Mouse (Mus musculus): ENCODE measurements around the gene Prox1. TPM values are rescaled to one million over a fixed set of nuclear protein-coding genes. Genes with fewer than 3 reads are reported as not detected.

Gene Prox1
- total RNA-seq, 2 experiments from 2014 or later = not detected

- no peak for ATAC-seq (replicated peaks; ENCODE audit: poor library complexity, severe bottlenecking)
These were observed 22.7 kb downstream of the Prox1 start for GRCm38 (mm10) chr1:190147816-190148215.

GRCm38 (mm10) chr1:190144416-190144815 lies 26.1 kb downstream of the Prox1 start:
- no peak for ATAC-seq (replicated peaks; ENCODE audit: poor library complexity, severe bottlenecking)

DNA sequence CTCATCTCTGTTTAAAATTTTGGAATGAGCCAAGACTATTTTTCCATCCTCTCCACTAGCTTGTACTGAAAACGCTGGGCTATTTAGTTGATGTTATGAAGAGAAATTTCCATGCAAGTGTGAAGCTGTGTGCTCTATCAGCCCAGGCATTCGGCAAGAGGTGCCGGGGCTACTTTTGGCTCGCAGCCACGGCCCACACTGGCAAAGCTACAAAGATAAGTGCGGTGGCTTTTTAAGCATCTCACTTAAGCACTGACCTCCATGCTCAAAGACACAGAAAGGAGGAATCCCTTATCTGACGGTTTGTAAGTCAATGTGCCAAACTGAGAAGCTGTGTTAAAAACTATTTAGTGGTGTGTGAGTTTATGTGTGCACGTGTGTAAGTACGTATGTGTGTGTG lies 26.9 kb downstream of the Prox1 start:
- no peak for ATAC-seq (replicated peaks; ENCODE audit: poor library complexity, severe bottlenecking)

DNA sequence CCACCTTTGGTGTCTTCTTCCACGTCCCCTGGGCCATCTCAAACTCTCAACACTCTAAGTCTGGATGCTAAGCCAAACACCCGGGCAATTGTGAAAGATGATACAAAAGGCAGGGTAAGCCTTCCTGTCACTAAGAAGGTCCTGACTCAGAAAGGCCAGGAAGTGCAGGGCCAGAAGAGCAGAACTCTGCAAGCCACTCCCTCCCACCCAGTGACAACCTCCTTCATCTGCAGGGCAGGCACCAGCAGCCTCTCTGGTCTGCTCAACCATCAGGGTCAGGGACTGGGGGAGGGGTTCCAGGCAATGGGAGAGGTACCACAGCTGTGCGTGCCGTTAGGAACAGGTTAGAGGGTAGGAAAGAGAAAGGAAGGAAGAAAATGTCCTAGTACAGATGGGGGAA lies 27.9 kb downstream of the Prox1 start:
- no peak for ATAC-seq (replicated peaks; ENCODE audit: poor library complexity, severe bottlenecking)

- no peak for ATAC-seq (replicated peaks; ENCODE audit: poor library complexity, severe bottlenecking)
These were observed 30.0 kb downstream of the Prox1 start for GRCm38 (mm10) chr1:190140519-190140918.

GRCm38 (mm10) chr1:190139711-190140405 lies 30.7 kb downstream of the Prox1 start:
- ATAC-seq (replicated peaks; ENCODE audit: poor library complexity, severe bottlenecking) = no peak

GRCm38 (mm10) chr1:190137943-190138342 lies 32.6 kb downstream of the Prox1 start:
- no peak for ATAC-seq (replicated peaks; ENCODE audit: poor library complexity, severe bottlenecking)

DNA sequence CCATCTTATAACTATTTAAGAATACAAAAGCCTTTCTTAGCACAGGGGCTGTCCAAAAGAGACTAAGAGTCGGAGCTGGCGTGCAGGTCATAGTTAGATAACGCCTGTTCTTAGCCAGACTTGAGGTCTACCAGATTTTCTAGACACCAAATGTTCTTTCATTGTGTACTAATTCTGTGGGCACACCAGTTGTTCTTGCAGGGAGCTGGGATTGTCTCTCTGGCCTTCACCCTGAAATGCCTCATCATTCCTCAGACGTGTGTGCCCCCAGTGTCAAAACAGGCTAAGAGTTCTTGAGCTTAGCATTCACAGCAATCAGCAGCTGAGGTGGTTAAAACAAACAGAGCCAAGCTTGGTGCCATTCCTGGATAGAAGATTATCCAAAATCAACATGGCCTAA lies 37.6 kb downstream of the Prox1 start:
- ATAC-seq (replicated peaks; ENCODE audit: poor library complexity, severe bottlenecking) = no peak

DNA sequence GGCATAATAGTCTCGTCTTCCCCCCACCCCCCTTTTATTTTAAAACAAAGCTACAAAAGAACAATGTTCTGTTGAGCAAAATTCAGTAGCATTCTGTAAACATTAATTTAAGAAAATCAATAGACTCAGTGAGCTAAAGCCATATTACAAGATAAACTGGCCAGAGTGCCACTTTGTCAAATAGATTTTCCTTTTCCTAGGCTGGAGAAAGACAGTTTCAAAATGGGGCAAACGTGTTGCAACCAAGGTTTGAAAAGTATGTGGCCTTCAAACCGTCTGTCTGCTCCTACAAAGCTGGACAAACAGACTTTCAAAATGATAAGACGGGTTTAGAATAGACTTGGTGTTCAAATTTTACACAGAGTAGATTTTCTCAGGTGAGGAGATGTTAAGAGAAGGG lies 39.6 kb downstream of the Prox1 start:
- ATAC-seq (replicated peaks; ENCODE audit: poor library complexity, severe bottlenecking) = no peak

GRCm38 (mm10) chr1:190129553-190129952 lies 41.0 kb downstream of the Prox1 start:
- no peak for ATAC-seq (replicated peaks; ENCODE audit: poor library complexity, severe bottlenecking)

- ATAC-seq (replicated peaks; ENCODE audit: poor library complexity, severe bottlenecking) = no peak
These were observed 41.7 kb downstream of the Prox1 start for GRCm38 (mm10) chr1:190128674-190129322.

DNA sequence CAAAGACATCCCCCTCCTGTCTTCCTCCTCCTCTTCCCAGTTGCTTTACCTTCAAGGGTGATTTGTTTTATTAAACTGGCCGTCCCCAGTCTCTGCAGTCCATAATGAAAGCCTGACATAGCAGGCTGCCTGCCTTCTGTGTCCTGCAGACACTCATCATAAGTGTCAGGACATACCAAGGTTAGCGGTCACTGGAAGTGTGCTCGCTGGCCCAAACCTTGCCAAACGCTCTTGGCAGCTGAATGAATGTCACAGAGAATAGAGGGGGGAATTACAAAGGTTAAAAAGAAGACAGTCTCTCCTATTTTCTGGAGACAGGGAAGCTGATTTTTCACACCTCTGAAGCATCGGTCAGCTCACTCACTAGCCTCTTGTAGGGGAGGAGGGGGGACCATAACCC lies 42.6 kb downstream of the Prox1 start:
- no peak for ATAC-seq (replicated peaks; ENCODE audit: poor library complexity, severe bottlenecking)

- ATAC-seq (replicated peaks; ENCODE audit: poor library complexity, severe bottlenecking) = no peak
These were observed 43.2 kb downstream of the Prox1 start for GRCm38 (mm10) chr1:190127163-190127795.

- ATAC-seq (replicated peaks; ENCODE audit: poor library complexity, severe bottlenecking) = peak; percentile 62
These were observed 45.4 kb downstream of the Prox1 start for GRCm38 (mm10) chr1:190124961-190125739.

DNA sequence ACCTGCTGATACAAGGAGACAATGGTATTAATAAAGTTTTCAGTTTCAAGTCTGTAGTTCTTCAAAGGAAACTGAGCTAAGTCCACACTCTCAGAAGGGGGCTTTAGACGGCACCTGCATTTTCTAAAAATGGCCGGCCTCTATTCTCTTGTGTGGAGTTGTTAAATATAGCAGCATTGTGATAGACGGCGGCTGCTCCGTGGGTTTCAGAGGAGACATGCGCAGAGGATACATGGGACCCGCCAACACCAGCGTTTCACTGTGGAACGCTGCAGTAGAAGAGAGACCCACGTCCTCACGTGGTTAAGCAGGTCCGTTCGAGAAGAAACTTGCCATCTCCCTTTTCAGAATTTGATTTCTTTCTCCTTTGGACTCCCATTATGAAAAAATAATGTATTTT lies 47.1 kb downstream of the Prox1 start:
- ATAC-seq (replicated peaks; ENCODE audit: poor library complexity, severe bottlenecking) = no peak

GRCm38 (mm10) chr1:190115985-190116384 lies 54.5 kb downstream of the Prox1 start:
- ATAC-seq (replicated peaks; ENCODE audit: poor library complexity, severe bottlenecking) = no peak

DNA sequence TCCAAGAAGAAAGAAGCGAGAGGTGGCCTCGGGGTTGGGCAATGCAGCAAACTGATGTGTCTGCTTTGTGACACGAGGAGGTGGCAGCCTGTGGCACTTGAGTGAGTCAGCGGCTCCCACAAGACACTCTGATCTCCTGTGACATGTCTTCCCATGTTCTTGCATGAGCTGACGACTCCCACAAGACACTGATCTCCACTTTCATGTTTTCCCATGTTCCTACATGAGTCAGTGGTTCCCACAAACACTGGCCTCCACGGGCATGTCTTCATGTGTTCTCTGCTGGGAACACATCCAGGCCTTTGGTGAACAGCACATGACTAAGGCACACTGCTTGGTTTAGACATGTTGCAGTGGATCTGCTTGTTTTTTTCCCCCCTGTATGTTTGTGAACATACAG lies 58.8 kb downstream of the Prox1 start:
- ATAC-seq (replicated peaks; ENCODE audit: poor library complexity, severe bottlenecking) = no peak

DNA sequence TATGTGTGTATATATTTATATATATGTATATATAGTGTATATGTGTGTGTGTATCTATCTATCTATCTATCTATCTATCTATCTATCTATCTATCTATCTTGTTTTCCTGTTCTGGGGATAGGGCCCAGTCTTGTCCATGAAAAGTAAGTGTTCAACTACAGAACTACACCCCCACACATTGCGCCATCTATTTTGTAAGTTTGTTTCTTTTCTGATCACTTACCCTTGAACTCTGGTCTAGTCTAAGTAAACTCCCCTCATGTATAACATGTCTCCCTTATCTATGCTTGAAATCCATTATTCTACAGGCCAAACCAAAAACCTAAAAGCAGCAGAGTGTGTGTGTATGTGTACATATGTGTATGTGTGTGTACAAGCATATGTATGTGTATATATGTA lies 62.9 kb downstream of the Prox1 start:
- no peak for ATAC-seq (replicated peaks; ENCODE audit: poor library complexity, severe bottlenecking)

DNA sequence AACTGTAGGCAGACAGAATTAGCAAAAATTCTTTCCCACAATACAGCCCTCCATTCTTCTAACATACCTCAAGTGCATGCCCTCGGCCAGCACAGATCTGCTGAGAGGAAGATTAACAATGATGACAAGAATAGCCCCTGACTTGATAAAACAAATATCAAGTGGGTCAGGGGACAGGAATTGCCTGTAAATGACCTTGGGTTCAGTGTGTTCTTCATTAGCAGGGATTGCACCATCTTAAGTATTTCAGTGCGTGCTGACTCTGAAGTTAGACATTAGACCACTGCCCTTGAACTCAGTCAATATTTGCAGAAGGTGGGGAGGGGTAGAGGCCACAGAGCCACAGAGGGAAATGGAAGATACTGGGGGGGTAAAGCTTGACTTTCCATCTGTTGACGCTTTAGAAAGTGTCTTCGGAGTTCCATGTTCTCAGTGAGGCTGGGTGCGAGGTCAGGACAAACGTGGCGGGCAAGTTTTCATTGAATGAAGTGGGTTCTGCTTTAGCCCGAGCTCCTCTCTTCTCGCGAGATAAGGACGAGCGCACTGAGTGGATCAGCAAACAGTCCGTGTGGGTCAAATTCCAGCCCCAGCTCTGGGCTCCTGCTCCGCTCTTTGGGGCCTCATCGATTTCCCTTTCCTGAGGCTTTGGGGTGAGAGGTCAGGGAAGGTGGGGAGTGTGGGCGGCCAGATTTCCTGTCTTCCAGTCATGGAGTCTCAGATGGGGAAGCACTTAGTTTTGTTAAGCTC lies 63.7 kb downstream of the Prox1 start:
- ATAC-seq (replicated peaks; ENCODE audit: poor library complexity, severe bottlenecking) = no peak

DNA sequence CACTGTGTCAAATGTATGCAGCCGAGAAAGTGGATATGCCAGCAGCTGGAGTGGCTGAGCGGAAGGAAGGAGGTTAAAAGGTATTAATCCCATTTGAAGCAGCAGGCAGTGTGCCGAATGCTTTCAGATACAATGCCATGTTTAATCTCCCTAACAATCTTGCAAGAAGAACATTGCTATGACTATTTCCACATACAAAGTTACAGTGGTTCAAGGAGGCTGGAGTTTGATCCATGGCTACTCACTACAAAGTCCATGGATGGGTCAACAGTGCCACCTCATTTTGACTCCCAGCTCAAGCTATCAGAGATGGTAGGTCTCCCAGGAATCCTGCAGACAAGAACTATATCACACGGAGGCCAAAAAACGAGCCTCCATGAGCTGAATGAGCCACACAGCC lies 64.5 kb downstream of the Prox1 start:
- ATAC-seq (replicated peaks; ENCODE audit: poor library complexity, severe bottlenecking) = no peak

All from granulocyte monocyte progenitor cell, adult 5-6 weeks (primary cell).